Mouse (Mus musculus) liver, embryonic 11.5 days (tissue): Measurements from ENCODE around the gene Samsn1. TPM values are rescaled to one million over a fixed set of nuclear protein-coding genes. Genes with fewer than 3 reads are reported as not detected.

Experiments used
- ATAC-seq: fragments of 200-750 bp; cut with Nextera tagmentation; replicated peaks from 2 replicates; pipeline ENCODE4 v1.8.0; 2017; ENCODE audit warnings: moderate number of reproducible peaks, mild to moderate bottlenecking, moderate TSS enrichment, moderate library complexity; ENCODE audit not compliant: low FRiP score
- DNase-seq: peaks from one replicate; pipeline ENCODE4 v3.0.0-alpha.2; 2017; ENCODE audit warnings: low spot score
- H3K27ac ChIP-seq: fragments of 300-500 bp; sonication (generic); 2 replicates; pipeline ENCODE4 v1.5.1; 2014; ENCODE audit warnings: mild to moderate bottlenecking, low read depth, low read length, control low read depth
- H3K27me3 ChIP-seq: fragments of 300-500 bp; sonication (generic); replicated peaks from 2 replicates; pipeline ENCODE4 v1.6.1; 2014; ENCODE audit warnings: low read length, mixed read lengths; ENCODE audit not compliant: control insufficient read depth, insufficient read depth
- H3K36me3 ChIP-seq: fragments of 300-500 bp; sonication (generic); 2 replicates; pipeline ENCODE4 v1.6.1; 2014; ENCODE audit warnings: mild to moderate bottlenecking, low read length, moderate library complexity, mixed read lengths; ENCODE audit not compliant: control insufficient read depth, insufficient read depth
- H3K4me1 ChIP-seq: fragments of 300-500 bp; sonication (generic); replicated peaks from 2 replicates; pipeline ENCODE4 v1.6.1; 2014; ENCODE audit warnings: low read length, mixed read lengths; ENCODE audit not compliant: control insufficient read depth, insufficient read depth
- H3K4me2 ChIP-seq: fragments of 300-500 bp; sonication (generic); 2 replicates; pipeline ENCODE4 v1.6.1; 2014; ENCODE audit warnings: mild to moderate bottlenecking, control low read depth, moderate library complexity
- H3K4me3 ChIP-seq: fragments of 300-500 bp; sonication (generic); 2 replicates; pipeline ENCODE4 v1.5.1; 2014; ENCODE audit warnings: low read depth, low read length, control low read depth
- H3K9ac ChIP-seq: fragments of 300-500 bp; sonication (generic); 2 replicates; pipeline ENCODE4 v1.6.1; 2014; ENCODE audit warnings: low read depth, low read length, control low read depth
- H3K9me3 ChIP-seq: fragments of 300-500 bp; sonication (generic); 2 replicates; pipeline ENCODE4 v1.6.1; 2016; ENCODE audit warnings: low read length, inconsistent platforms, mixed read lengths; ENCODE audit not compliant: control insufficient read depth
- WGBS: fragments of 180-500 bp; shearing (Covaris S2); extraction: QIAGEN DNeasy Blood & Tissue Kit; methylation state at CpG from one replicate; pipeline ENCODE4 v1.1.7; 2014; 5-methylcytosine and 5-hydroxymethylcytosine counted together
- polyA plus RNA-seq: library from polyadenylated mRNA; unstranded; fragments of >200 nt; fragmentation: Nextera tagmentation; extraction: Ambion mirVana; gene quantifications from 2 replicates; pipeline ENCODE4 v1.2.1, GENCODE M21; 2014

Samsn1 gene
- polyA plus RNA-seq, 1 experiment from 2014 or later: 24.0 TPM

DNA sequence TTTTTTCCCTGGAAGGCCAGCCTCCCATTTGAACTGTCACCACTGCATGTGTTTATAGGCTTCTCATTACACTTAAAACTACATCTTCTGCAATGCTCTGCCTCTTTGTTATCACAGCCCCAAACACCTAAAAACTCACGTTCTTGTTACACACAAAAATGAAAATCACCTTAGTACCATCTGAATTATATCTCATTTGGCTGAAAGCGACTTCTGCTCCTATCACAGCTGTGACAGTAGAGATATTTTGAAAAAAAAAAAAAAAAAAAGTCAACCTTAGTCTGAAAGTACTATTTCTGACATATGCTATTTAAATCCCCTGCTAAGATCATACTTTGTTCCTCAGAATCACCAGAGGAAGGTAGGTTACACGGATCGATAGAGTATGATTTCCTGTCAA, 102.8 kb downstream of the Samsn1 start:
- ATAC-seq (0 out of 2 replicates have a peak, but pooled peaks have one; percentile 2), DNase-seq (no peak)
- 71% methylated on average over 4 of the region's 4 CpGs for WGBS
- Histone ChIP-seq H3K9me3 (no peaks in the 10 kb centered on the region), H3K4me3 (no peak overlapping the region), H3K27ac (no peak overlapping the region), H3K9ac (no peak overlapping the region), H3K4me2 (no peak overlapping the region), H3K27me3 (no peaks in the 10 kb centered on the region), H3K4me1 (peaks cover 5% of the 10 kb centered on the region), H3K36me3 (no peaks in the 10 kb centered on the region)

DNA sequence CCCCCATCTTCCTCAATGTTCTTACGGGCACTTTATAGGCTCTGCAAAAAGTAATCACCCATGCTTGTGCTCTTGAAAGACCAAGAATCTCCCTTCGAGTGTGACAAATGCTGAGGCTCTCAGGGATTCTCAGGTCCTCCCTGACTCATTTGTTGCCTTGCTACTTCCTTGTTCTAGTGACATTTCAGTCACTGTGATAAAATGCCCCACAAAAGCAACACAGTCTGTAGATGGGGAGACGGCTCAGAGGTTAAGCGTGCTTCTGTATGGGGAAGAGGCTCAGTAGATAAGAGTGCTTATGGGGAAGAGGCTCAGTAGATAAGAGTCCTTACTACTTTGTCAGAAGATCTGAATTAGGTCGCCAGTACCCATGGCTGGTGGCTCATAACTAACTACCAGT, 104.4 kb downstream of the Samsn1 start:
- H3K36me3 ChIP-seq: no peaks in the 10 kb centered on the region
- peak overlapping the region; percentile 43; the same call in 1 of the 2 replicates for H3K27ac ChIP-seq
- peak overlapping the region; percentile 29; the same call in 1 of the 2 replicates for H3K4me2 ChIP-seq
- H3K27me3 ChIP-seq: no peaks in the 10 kb centered on the region
- H3K4me3 ChIP-seq: no peak overlapping the region
- no peaks in the 10 kb centered on the region for H3K9me3 ChIP-seq
- peaks cover 5% of the 10 kb centered on the region for H3K4me1 ChIP-seq
- no peak overlapping the region for H3K9ac ChIP-seq
- ATAC-seq (peak; percentile 98), DNase-seq (no peak)
- WGBS: 38% methylated on average over 5 of the region's 5 CpGs

DNA sequence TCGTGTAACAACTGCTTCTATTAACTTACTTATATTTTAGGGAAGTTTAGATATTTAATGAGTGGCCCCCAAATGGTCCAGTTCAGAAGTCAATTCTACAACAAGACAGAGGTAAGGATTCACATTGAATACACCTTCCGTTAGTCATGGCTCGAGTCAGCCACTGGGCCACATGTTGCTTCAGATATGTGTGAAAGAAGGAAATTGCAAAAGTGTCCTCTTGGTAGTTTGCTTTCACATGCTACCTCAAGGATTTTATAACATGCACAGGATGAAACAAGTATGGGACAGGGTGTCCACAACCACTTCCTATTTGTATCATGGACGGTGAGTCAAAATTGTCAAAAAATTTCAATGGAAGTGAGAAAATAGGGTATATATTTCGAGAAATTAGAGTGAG, 110.0 kb downstream of the Samsn1 start:
- no peaks in the 10 kb centered on the region for H3K36me3 ChIP-seq
- no peak overlapping the region for H3K4me2 ChIP-seq
- H3K27me3 ChIP-seq: no peaks in the 10 kb centered on the region
- no peaks in the 10 kb centered on the region for H3K9me3 ChIP-seq
- no peak for DNase-seq
- peaks cover 6% of the 10 kb centered on the region; the same call in 1 of the 2 replicates for H3K4me1 ChIP-seq
- H3K27ac ChIP-seq: no peak overlapping the region
- no peak for ATAC-seq
- no peak overlapping the region for H3K9ac ChIP-seq
- WGBS: 82% methylated on average over 5 of the region's 5 CpGs
- no peak overlapping the region for H3K4me3 ChIP-seq

DNA sequence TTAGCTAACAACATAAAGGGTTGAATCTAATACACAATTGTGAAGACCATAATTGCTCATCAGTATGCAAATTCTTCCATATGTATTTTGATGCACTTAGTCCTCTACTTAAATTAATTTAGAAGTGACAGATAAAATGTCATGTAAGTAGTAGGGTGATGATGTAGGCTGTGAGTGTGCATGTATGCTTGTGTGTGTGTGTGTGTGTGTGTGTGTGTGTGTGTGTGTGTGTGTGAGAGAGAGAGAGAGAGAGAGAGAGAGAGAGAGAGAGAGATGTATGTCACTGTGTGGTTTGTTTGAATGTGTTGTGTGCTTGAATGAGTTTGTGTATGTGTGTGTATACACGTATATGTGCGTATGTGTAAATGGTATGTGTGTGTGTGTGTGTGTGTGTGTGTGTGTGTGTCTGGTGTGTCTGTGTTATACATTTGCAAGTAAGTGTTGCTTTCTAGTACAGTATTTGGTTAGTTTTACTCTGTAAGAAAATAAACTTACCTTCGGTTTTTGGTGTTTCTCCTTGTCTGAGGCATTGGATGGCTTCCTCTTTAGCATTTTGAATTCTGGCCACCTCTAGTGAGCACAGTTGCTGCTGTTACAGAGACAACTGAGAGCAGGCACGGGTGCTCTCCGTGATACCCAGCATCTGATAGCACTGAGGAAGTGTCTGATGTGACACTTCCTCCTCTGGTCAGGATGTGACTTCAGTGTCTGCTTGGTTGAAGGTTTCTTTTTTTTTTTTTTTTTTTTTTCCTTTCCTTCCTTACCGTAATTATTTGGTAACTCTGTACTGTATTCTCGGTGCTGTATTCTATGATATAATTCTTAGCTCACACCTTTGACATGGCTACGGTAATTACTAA, 113.2 kb downstream of the Samsn1 start:
- ATAC-seq (peak; percentile 97), DNase-seq (no peak)
- Histone ChIP-seq H3K4me2 (peak overlapping the region; percentile 57), H3K9ac (peak overlapping the region; percentile 61), H3K36me3 (no peaks in the 10 kb centered on the region), H3K4me3 (peak overlapping the region; percentile 46), H3K27me3 (no peaks in the 10 kb centered on the region), H3K27ac (peak overlapping the region; percentile 38; the same call in 1 of the 2 replicates), H3K4me1 (peaks cover 8% of the 10 kb centered on the region; the same call in 1 of the 2 replicates), H3K9me3 (no peaks in the 10 kb centered on the region)
- WGBS: 31% methylated on average over 8 of the region's 8 CpGs

DNA sequence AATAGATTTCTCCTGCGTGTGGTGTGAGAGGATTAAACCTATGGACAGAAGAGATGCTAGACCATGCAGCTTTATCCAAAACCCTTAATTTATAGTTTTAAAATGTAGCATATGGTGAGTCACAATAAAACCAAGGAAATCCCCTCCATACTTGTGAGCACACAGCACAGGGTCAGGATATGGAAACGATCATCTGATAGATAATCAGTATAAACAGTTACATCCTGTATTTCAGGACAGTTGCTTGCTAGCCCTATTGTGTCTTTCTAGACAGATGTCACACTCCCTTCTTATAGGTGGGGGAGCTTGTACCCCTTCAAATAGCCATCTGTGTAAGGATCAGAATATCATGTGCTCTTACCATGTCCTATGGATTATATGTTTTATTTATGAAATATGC, 115.3 kb downstream of the Samsn1 start:
- WGBS: 42% methylated on average over 2 of the region's 2 CpGs
- no peaks in the 10 kb centered on the region for H3K27me3 ChIP-seq
- no peak for DNase-seq
- no peak overlapping the region for H3K9ac ChIP-seq
- no peaks in the 10 kb centered on the region for H3K36me3 ChIP-seq
- peaks cover 8% of the 10 kb centered on the region; the same call in 1 of the 2 replicates for H3K4me1 ChIP-seq
- no peak for ATAC-seq
- H3K9me3 ChIP-seq: no peaks in the 10 kb centered on the region
- no peak overlapping the region for H3K4me3 ChIP-seq
- no peak overlapping the region for H3K27ac ChIP-seq
- peak overlapping the region; percentile 49; the same call in 1 of the 2 replicates for H3K4me2 ChIP-seq

DNA sequence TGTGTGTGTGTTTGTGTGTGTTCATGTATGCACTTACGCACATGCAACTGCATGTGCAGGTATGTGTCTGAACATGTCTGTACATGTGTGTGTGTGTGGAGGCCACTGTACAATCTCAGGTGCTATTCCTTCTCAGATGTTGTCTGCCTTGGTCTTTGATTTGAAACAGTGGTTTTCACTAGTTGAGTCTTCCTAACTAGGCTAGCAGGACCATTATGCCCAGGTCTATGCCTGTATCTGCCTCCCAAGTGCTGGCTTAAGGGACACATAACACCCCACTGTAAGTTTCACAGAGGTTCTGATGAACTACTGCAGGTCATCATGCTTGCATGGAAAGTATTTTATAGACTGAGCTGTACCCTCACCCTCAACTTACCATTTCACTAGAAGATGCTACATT, 115.8 kb downstream of the Samsn1 start:
- no peak for DNase-seq
- WGBS: 95% methylated on average over 1 of the region's 1 CpGs
- H3K4me1 ChIP-seq: peaks cover 8% of the 10 kb centered on the region; the same call in 1 of the 2 replicates
- no peaks in the 10 kb centered on the region for H3K36me3 ChIP-seq
- H3K27me3 ChIP-seq: no peaks in the 10 kb centered on the region
- H3K4me3 ChIP-seq: no peak overlapping the region
- H3K4me2 ChIP-seq: peak overlapping the region; percentile 26
- no peak overlapping the region for H3K27ac ChIP-seq
- no peak for ATAC-seq
- no peak overlapping the region for H3K9ac ChIP-seq
- H3K9me3 ChIP-seq: no peaks in the 10 kb centered on the region

DNA sequence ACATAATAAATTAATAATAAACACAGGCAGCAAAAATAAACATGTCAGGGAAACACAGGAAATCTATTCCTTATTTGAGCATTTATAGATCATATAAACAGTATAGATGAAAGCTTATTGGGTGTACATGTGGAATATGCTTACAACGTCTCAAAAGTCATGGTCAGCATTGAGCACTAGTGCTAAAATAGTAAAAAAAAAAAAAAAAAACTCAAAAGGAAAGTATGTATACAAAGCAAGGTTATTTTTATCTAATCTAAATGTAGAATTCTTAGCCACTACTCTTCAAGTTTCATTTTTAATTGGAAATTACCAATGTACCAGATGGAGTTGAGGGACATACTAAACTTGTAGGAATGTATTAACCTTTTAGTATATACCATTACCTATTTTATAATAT, 116.8 kb downstream of the Samsn1 start:
- WGBS: 86% methylated on average over 1 of the region's 1 CpGs
- DNase-seq (no peak), ATAC-seq (no peak)
- Histone ChIP-seq H3K27ac (no peak overlapping the region), H3K9me3 (no peaks in the 10 kb centered on the region), H3K27me3 (no peaks in the 10 kb centered on the region), H3K9ac (no peak overlapping the region), H3K36me3 (no peaks in the 10 kb centered on the region), H3K4me2 (no peak overlapping the region), H3K4me3 (no peak overlapping the region), H3K4me1 (peaks cover 8% of the 10 kb centered on the region; the same call in 1 of the 2 replicates)

DNA sequence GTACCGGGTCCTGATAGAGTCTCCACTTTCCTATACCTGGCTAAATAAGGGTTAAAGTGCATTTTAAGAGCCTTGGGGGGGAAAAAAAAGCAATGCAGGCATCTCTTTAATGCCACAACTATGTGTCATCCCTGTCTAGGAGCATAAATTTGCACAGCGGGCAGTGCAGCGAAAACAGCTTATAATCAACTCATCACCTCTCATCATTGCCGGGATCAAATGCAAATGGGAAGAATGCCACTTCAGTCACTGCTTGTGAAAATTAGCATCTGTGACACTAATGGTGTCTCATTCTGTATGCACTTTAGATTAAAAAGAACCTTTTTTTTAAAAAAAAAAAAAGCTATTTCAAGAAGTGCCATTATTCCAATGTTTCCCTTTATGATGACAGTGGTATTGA, 118.0 kb downstream of the Samsn1 start:
- WGBS: 88% methylated on average over 4 of the region's 4 CpGs

DNA sequence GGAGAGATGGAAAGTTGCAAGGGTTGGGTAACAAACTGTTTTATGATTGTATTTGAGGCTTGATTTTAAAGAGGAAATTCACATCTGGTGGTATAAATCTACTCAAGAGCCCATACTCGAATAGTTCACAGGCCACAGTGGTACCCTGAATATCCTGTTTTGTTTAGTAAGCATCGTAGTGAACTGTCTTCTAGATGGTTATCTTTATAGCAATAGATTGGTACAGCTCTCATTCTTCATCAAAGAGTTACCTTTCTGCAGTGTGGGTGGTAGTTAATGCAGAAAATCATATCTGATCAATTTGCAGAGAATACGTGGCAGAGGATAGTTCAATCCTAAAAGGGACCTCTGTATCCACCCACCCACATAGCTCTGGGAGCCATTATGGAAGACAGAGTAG, 119.1 kb downstream of the Samsn1 start:
- WGBS: 68% methylated on average over 3 of the region's 3 CpGs
- no peak for ATAC-seq

More for the DNA sequence above, 118.0 kb downstream of the Samsn1 start:
- Histone ChIP-seq H3K36me3 (no peaks in the 10 kb centered on the region), H3K9me3 (no peaks in the 10 kb centered on the region), H3K9ac (no peak overlapping the region), H3K27me3 (no peaks in the 10 kb centered on the region), H3K4me2 (no peak overlapping the region), H3K4me3 (no peak overlapping the region), H3K4me1 (0 out of 2 replicates have a peak, but pooled peaks cover 2% of the 10 kb centered on the region), H3K27ac (no peak overlapping the region)
- DNase-seq (no peak), ATAC-seq (no peak)

More for the DNA sequence above, 119.1 kb downstream of the Samsn1 start:
- Histone ChIP-seq H3K4me2 (no peak overlapping the region), H3K4me3 (no peak overlapping the region), H3K9ac (no peak overlapping the region), H3K27ac (no peak overlapping the region), H3K27me3 (no peaks in the 10 kb centered on the region), H3K4me1 (0 out of 2 replicates have a peak, but pooled peaks cover 2% of the 10 kb centered on the region), H3K36me3 (no peaks in the 10 kb centered on the region), H3K9me3 (no peaks in the 10 kb centered on the region)
- DNase-seq: no peak
